Mouse (Mus musculus): Measurements from ENCODE around the gene Nfkb2. TPM values are rescaled to one million over a fixed set of nuclear protein-coding genes. Genes with fewer than 3 reads are reported as not detected.
A peak's percentile ranks its signal among the peaks of the same experiment; 100 is the strongest.

The Nfkb2 gene
- polyA plus RNA-seq, 1 experiment: 89.6 TPM

DNA sequence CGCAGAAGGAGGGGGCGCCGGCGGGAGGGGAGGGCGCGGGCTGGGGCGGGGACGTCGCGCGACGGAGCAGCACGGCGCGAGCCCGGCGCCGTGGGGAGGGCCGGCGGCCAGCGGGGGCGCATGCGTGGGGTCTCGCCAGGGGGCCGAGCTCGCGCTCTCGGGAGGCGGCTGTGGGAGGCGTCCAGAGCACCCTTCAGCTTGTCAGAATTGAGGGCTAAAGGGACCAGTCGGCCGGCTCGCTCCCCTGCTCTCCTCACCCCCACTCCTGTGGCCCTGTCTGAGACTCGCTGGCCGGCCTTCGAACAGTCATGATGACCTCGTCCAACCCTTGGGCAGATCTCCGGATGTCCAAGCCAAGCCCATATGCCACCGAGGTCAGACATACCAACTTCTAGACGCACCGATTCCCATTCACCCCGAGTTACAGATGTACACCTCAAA, 13.9 kb downstream of the Nfkb2 start:
- no peak for TF ChIP-seq POLR2A (IDR thresholded peaks at IDR 0.05; ENCODE audit: low read depth, low read length)
- no peak for TF ChIP-seq CTCF (IDR thresholded peaks at IDR 0.05; ENCODE audit: extremely low read depth, insufficient read length, insufficient replicate concordance, low read depth, low read length)
- Histone ChIP-seq H3K27ac (ENCODE audit: insufficient read depth, low read depth, low read length) (no peak overlapping the region), H3K4me1 (ENCODE audit: control insufficient read depth, insufficient read depth, insufficient read length, low read length) (peaks cover 6% of the 10 kb centered on the region), H3K36me3 (ENCODE audit: control insufficient read depth, insufficient read depth, low read length) (peaks cover 4% of the 10 kb centered on the region; the same call in 1 of the 2 replicates), H3K4me3 (ENCODE audit: low read depth, low read length) (peak overlapping the region; percentile 33), H3K27me3 (ENCODE audit: control insufficient read depth, insufficient read depth, low read length) (peaks cover 54% of the 10 kb centered on the region)
- 3% methylated on average over 42 of the region's 42 CpGs for WGBS

- 15% methylated on average over 16 of the region's 16 CpGs for WGBS
- Histone ChIP-seq H3K4me1 (ENCODE audit: control insufficient read depth, insufficient read depth, insufficient read length, low read length) (peaks cover 6% of the 10 kb centered on the region), H3K4me3 (ENCODE audit: low read depth, low read length) (no peak overlapping the region), H3K27me3 (ENCODE audit: control insufficient read depth, insufficient read depth, low read length) (peaks cover 54% of the 10 kb centered on the region), H3K27ac (ENCODE audit: insufficient read depth, low read depth, low read length) (no peak overlapping the region), H3K36me3 (ENCODE audit: control insufficient read depth, insufficient read depth, low read length) (no peaks in the 10 kb centered on the region)
- no peak for TF ChIP-seq CTCF (IDR thresholded peaks at IDR 0.05; ENCODE audit: extremely low read depth, insufficient read length, insufficient replicate concordance, low read depth, low read length)
- TF ChIP-seq POLR2A (IDR thresholded peaks at IDR 0.05; ENCODE audit: low read depth, low read length): no peak
These were observed 14.7 kb downstream of the Nfkb2 start for GRCm38 (mm10) chr19:46318586-46319378.

- Histone ChIP-seq H3K4me1 (ENCODE audit: control insufficient read depth, insufficient read depth, insufficient read length, low read length) (no peaks in the 10 kb centered on the region; the same call in 1 of the 2 replicates), H3K27me3 (ENCODE audit: control insufficient read depth, insufficient read depth, low read length) (peaks cover 51% of the 10 kb centered on the region), H3K36me3 (ENCODE audit: control insufficient read depth, insufficient read depth, low read length) (no peaks in the 10 kb centered on the region), H3K4me3 (ENCODE audit: low read depth, low read length) (no peak overlapping the region), H3K27ac (ENCODE audit: insufficient read depth, low read depth, low read length) (no peak overlapping the region)
- TF ChIP-seq CTCF (IDR thresholded peaks at IDR 0.05; ENCODE audit: extremely low read depth, insufficient read length, insufficient replicate concordance, low read depth, low read length): no peak
- TF ChIP-seq POLR2A (IDR thresholded peaks at IDR 0.05; ENCODE audit: low read depth, low read length): no peak
- 71% methylated on average over 8 of the region's 8 CpGs for WGBS
These were observed 16.1 kb downstream of the Nfkb2 start for GRCm38 (mm10) chr19:46320076-46320785.

DNA sequence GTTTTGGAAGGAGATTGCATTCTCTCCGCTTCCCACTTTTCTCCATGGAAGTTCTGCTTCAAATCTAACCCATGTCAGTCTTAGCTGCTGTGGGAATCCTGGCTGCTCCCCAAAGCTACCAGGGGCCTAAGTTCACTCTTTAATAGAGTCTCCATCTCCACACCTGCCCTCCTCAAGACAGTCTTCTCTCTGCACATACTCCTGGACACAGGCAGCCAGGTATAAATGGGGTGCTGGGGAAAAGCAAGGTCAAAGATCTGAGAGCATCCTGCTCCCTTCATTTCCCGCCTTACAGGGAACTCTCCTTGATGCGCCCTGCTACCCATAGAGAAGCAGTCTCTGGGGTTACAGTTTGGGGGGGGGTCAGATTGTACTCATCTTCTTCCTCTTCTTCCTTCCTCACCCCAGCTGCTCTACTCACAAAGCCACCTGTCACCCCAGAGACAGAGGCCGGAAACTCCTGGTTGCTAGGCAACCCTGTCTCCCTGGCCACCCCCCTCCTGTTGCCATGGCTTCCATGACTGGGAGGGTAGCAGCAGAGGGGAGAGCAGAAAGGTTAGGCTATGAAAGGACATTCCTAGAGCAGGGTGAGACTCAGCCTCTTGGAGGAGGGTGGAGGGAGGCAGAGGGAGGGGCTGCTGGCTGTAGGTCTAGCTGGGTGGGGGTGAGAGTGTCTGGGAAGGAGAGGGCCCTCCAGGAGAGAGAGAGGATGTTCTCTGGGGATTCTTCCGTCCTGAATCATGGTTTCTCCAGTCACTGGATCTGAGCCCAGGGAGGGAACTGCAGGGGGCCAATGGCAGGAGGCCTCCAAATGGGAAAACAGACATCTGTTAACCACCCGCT, 17.2 kb downstream of the Nfkb2 start:
- Histone ChIP-seq H3K4me1 (ENCODE audit: control insufficient read depth, insufficient read depth, insufficient read length, low read length) (no peaks in the 10 kb centered on the region; the same call in 1 of the 2 replicates), H3K27me3 (ENCODE audit: control insufficient read depth, insufficient read depth, low read length) (peaks cover 47% of the 10 kb centered on the region), H3K27ac (ENCODE audit: insufficient read depth, low read depth, low read length) (no peak overlapping the region), H3K4me3 (ENCODE audit: low read depth, low read length) (no peak overlapping the region), H3K36me3 (ENCODE audit: control insufficient read depth, insufficient read depth, low read length) (no peaks in the 10 kb centered on the region)
- no peak for TF ChIP-seq POLR2A (IDR thresholded peaks at IDR 0.05; ENCODE audit: low read depth, low read length)
- no peak for TF ChIP-seq CTCF (IDR thresholded peaks at IDR 0.05; ENCODE audit: extremely low read depth, insufficient read length, insufficient replicate concordance, low read depth, low read length)
- 30% methylated on average over 6 of the region's 6 CpGs for WGBS

GRCm38 (mm10) chr19:46322144-46322995, 18.2 kb downstream of the Nfkb2 start:
- H3K4me3 ChIP-seq (ENCODE audit: low read depth, low read length): no peak overlapping the region
- no peak overlapping the region for H3K27ac ChIP-seq (ENCODE audit: insufficient read depth, low read depth, low read length)
- WGBS: 59% methylated on average over 11 of the region's 11 CpGs
- TF ChIP-seq POLR2A (IDR thresholded peaks at IDR 0.05; ENCODE audit: low read depth, low read length) (no peak), CTCF (IDR thresholded peaks at IDR 0.05; ENCODE audit: extremely low read depth, insufficient read length, insufficient replicate concordance, low read depth, low read length) (no peak)
- peaks cover 6% of the 10 kb centered on the region for H3K4me1 ChIP-seq (ENCODE audit: control insufficient read depth, insufficient read depth, insufficient read length, low read length)
- no peaks in the 10 kb centered on the region for H3K36me3 ChIP-seq (ENCODE audit: control insufficient read depth, insufficient read depth, low read length)
- H3K27me3 ChIP-seq (ENCODE audit: control insufficient read depth, insufficient read depth, low read length): peaks cover 36% of the 10 kb centered on the region

GRCm38 (mm10) chr19:46322996-46323572, 19.0 kb downstream of the Nfkb2 start:
- Histone ChIP-seq H3K4me1 (ENCODE audit: control insufficient read depth, insufficient read depth, insufficient read length, low read length) (peaks cover 11% of the 10 kb centered on the region), H3K27me3 (ENCODE audit: control insufficient read depth, insufficient read depth, low read length) (peaks cover 29% of the 10 kb centered on the region), H3K4me3 (ENCODE audit: low read depth, low read length) (no peak overlapping the region), H3K36me3 (ENCODE audit: control insufficient read depth, insufficient read depth, low read length) (no peaks in the 10 kb centered on the region), H3K27ac (ENCODE audit: insufficient read depth, low read depth, low read length) (no peak overlapping the region)
- WGBS: 67% methylated on average over 13 of the region's 13 CpGs
- TF ChIP-seq POLR2A (IDR thresholded peaks at IDR 0.05; ENCODE audit: low read depth, low read length): no peak
- TF ChIP-seq CTCF (IDR thresholded peaks at IDR 0.05; ENCODE audit: extremely low read depth, insufficient read length, insufficient replicate concordance, low read depth, low read length): no peak
